Mouse (Mus musculus): ENCODE measurements around the gene Irak4. TPM values are rescaled to one million over a fixed set of nuclear protein-coding genes. Genes with fewer than 3 reads are reported as not detected.

Gene Irak4
- polyA plus RNA-seq, 1 experiment from 2014 or later, result 4.1 TPM

GRCm38 (mm10) chr15:94532306-94532705, 11.1 kb upstream of the Irak4 start:
- no peak overlapping the region for H3K27ac ChIP-seq
- no peak overlapping the region for H3K9ac ChIP-seq
- H3K36me3 ChIP-seq, result no peaks in the 10 kb centered on the region; the same call in 1 of the 2 replicates

DNA sequence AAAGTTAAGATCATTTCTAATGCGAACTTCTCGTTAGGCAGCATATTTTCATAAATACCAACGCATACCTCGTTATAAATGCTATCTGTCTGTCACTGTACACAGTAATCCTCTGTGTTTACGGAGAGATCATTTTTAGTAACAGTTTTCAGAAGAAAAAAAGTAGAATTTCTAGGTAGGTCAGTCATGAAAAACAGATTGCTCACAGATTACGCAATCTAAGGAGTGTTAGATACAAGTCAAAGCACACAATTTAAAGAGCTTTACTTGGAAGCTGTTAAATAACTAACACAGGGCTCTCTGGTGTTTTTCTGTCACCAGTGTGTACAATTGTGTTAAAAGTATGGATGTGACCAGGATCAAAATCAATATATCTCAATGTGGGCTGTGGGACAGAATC, 10.5 kb upstream of the Irak4 start:
- 88% methylated on average over 6 of the region's 6 CpGs for WGBS
- Histone ChIP-seq H3K9ac (no peak overlapping the region), H3K4me3 (no peak overlapping the region), H3K27ac (no peak overlapping the region), H3K4me1 (replicated peaks) (no peaks in the 10 kb centered on the region), H3K36me3 (no peaks in the 10 kb centered on the region; the same call in 1 of the 2 replicates), H3K27me3 (no peaks in the 10 kb centered on the region), H3K9me3 (replicated peaks) (no peaks in the 10 kb centered on the region), H3K4me2 (no peak overlapping the region)
- ATAC-seq (replicated peaks; ENCODE audit: insufficient number of reproducible peaks, insufficient read depth, low FRiP score, low read depth), result no peak

More at GRCm38 (mm10) chr15:94532306-94532705, 11.1 kb upstream of the Irak4 start:
- Histone ChIP-seq H3K4me1 (replicated peaks) (no peaks in the 10 kb centered on the region), H3K4me3 (no peak overlapping the region), H3K4me2 (no peak overlapping the region), H3K9me3 (replicated peaks) (no peaks in the 10 kb centered on the region), H3K27me3 (no peaks in the 10 kb centered on the region)
- ATAC-seq (replicated peaks; ENCODE audit: insufficient number of reproducible peaks, insufficient read depth, low FRiP score, low read depth), result no peak
- 77% methylated on average over 5 of the region's 5 CpGs for WGBS

GRCm38 (mm10) chr15:94535521-94535920, 7.9 kb upstream of the Irak4 start:
- H3K36me3 ChIP-seq, result no peaks in the 10 kb centered on the region; the same call in 1 of the 2 replicates
- H3K27me3 ChIP-seq, result no peaks in the 10 kb centered on the region
- H3K4me1 ChIP-seq (replicated peaks), result no peaks in the 10 kb centered on the region
- H3K4me3 ChIP-seq, result no peak overlapping the region
- H3K9me3 ChIP-seq (replicated peaks), result no peaks in the 10 kb centered on the region
- H3K4me2 ChIP-seq, result no peak overlapping the region
- no peak overlapping the region for H3K27ac ChIP-seq
- no peak for ATAC-seq (replicated peaks; ENCODE audit: insufficient number of reproducible peaks, insufficient read depth, low FRiP score, low read depth)
- WGBS, result 77% methylated on average over 7 of the region's 7 CpGs
- no peak overlapping the region for H3K9ac ChIP-seq

- Histone ChIP-seq H3K4me2 (no peak overlapping the region), H3K9me3 (replicated peaks) (no peaks in the 10 kb centered on the region), H3K27ac (no peak overlapping the region), H3K27me3 (no peaks in the 10 kb centered on the region), H3K9ac (no peak overlapping the region), H3K36me3 (no peaks in the 10 kb centered on the region), H3K4me3 (no peak overlapping the region), H3K4me1 (replicated peaks) (peaks cover 6% of the 10 kb centered on the region)
- WGBS, result 79% methylated on average over 3 of the region's 3 CpGs
- ATAC-seq (replicated peaks; ENCODE audit: insufficient number of reproducible peaks, insufficient read depth, low FRiP score, low read depth), result no peak
These were observed 4.1 kb upstream of the Irak4 start for GRCm38 (mm10) chr15:94539296-94539695.

DNA sequence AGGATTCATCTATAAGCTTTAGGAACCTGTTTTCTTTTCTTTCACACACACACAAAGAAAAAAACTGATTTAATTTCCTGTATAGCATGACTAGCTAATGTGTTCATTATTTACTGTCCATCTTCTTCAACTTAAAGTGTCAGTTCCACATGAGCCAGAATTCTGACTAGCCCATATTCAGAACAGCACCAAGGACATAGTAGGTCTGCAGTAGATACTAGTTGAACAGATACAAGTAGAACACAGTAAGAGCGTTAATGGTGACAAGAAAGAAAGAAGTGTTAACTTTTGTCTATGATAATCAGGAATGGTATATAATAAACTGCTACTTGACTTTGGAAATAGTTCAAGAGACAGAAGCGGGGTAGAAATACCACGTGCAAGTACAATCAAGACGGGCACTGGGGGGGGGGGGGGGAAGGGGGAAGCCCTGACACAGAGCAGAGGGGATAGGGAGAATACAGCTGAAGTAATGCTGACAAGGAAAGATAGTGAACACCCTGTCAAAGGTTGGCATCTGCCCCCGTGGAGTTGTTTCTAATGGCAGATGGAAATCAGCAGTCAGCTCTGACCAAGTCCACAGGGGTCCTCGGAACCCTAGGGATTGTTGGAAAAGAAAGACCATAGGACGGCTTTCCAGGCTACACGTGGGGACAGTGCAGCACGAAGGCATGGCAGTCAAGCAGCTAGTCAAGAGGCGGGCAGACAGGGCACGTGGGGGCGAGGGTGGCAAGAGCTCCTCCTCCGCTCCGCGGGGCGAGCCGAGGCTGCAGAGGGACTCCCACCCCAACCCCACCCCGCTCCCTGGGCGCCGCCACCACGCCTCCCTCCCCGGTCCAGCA, 655 bp upstream of the Irak4 start:
- peak; percentile 82 for ATAC-seq (replicated peaks; ENCODE audit: insufficient number of reproducible peaks, insufficient read depth, low FRiP score, low read depth)
- no peaks in the 10 kb centered on the region for H3K36me3 ChIP-seq
- peak overlapping the region; percentile 90 for H3K4me2 ChIP-seq
- H3K27me3 ChIP-seq, result no peaks in the 10 kb centered on the region
- peaks cover 7% of the 10 kb centered on the region for H3K4me1 ChIP-seq (replicated peaks)
- H3K9me3 ChIP-seq (replicated peaks), result no peaks in the 10 kb centered on the region
- H3K9ac ChIP-seq, result peak overlapping the region; percentile 73
- WGBS, result 7% methylated on average over 22 of the region's 22 CpGs
- H3K4me3 ChIP-seq, result peak overlapping the region; percentile 94
- peak overlapping the region; percentile 75; the same call in 1 of the 2 replicates for H3K27ac ChIP-seq

GRCm38 (mm10) chr15:94544052-94544636, 701 bp downstream of the Irak4 start:
- no peaks in the 10 kb centered on the region for H3K9me3 ChIP-seq (replicated peaks)
- peak overlapping the region; percentile 73 for H3K9ac ChIP-seq
- peaks cover 7% of the 10 kb centered on the region for H3K4me1 ChIP-seq (replicated peaks)
- no peaks in the 10 kb centered on the region; the same call in 1 of the 2 replicates for H3K36me3 ChIP-seq
- WGBS, result 40% methylated on average over 9 of the region's 9 CpGs
- H3K27me3 ChIP-seq, result no peaks in the 10 kb centered on the region
- H3K4me3 ChIP-seq, result peak overlapping the region; percentile 94
- ATAC-seq (replicated peaks; ENCODE audit: insufficient number of reproducible peaks, insufficient read depth, low FRiP score, low read depth), result no peak
- H3K27ac ChIP-seq, result peak overlapping the region; percentile 75
- peak overlapping the region; percentile 90 for H3K4me2 ChIP-seq

- no peaks in the 10 kb centered on the region for H3K9me3 ChIP-seq (replicated peaks)
- ATAC-seq (replicated peaks; ENCODE audit: insufficient number of reproducible peaks, insufficient read depth, low FRiP score, low read depth), result no peak
These were observed 1.4 kb downstream of the Irak4 start for GRCm38 (mm10) chr15:94544844-94545243.

DNA sequence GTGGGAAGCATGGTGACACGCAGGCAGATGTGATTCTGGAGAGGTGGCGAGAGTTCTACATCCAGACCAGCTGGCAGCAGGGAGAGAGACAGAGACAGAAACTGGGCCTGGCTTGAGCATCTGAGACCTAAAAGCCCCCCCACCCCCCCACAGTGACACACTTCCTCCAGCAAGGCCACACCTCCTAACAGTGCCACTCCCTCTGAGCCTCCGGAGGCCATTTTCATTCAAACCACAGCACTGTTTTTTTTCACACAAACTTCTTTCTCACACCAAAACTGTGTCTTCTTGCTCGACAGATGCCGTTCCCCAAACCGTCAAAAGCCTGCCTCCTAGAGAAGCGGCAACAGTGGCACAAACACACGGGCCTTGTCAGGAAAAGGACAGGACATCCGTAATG, 10.1 kb downstream of the Irak4 start:
- no peaks in the 10 kb centered on the region for H3K4me1 ChIP-seq (replicated peaks)
- H3K9me3 ChIP-seq (replicated peaks), result no peaks in the 10 kb centered on the region
- 91% methylated on average over 9 of the region's 9 CpGs for WGBS
- no peak overlapping the region for H3K9ac ChIP-seq
- H3K36me3 ChIP-seq, result no peaks in the 10 kb centered on the region; the same call in 1 of the 2 replicates
- no peak overlapping the region for H3K4me3 ChIP-seq
- no peak overlapping the region for H3K27ac ChIP-seq
- H3K27me3 ChIP-seq, result no peaks in the 10 kb centered on the region
- H3K4me2 ChIP-seq, result no peak overlapping the region
- ATAC-seq (replicated peaks; ENCODE audit: insufficient number of reproducible peaks, insufficient read depth, low FRiP score, low read depth), result no peak

More at GRCm38 (mm10) chr15:94544844-94545243, 1.4 kb downstream of the Irak4 start:
- peaks cover 7% of the 10 kb centered on the region for H3K4me1 ChIP-seq (replicated peaks)
- WGBS, result 85% methylated on average over 4 of the region's 4 CpGs
- no peaks in the 10 kb centered on the region; the same call in 1 of the 2 replicates for H3K36me3 ChIP-seq
- H3K27me3 ChIP-seq, result no peaks in the 10 kb centered on the region
- H3K9ac ChIP-seq, result no peak overlapping the region
- no peak overlapping the region for H3K27ac ChIP-seq
- H3K4me3 ChIP-seq, result no peak overlapping the region
- no peak overlapping the region for H3K4me2 ChIP-seq

GRCm38 (mm10) chr15:94557442-94557841, 14.0 kb downstream of the Irak4 start:
- no peaks in the 10 kb centered on the region for H3K9me3 ChIP-seq (replicated peaks)
- H3K27me3 ChIP-seq, result no peaks in the 10 kb centered on the region
- no peaks in the 10 kb centered on the region; the same call in 1 of the 2 replicates for H3K36me3 ChIP-seq
- no peaks in the 10 kb centered on the region for H3K4me1 ChIP-seq (replicated peaks)
- H3K9ac ChIP-seq, result no peak overlapping the region
- no peak overlapping the region for H3K4me3 ChIP-seq
- 19% methylated on average over 7 of the region's 7 CpGs for WGBS
- ATAC-seq (replicated peaks; ENCODE audit: insufficient number of reproducible peaks, insufficient read depth, low FRiP score, low read depth), result no peak
- H3K4me2 ChIP-seq, result no peak overlapping the region
- no peak overlapping the region for H3K27ac ChIP-seq

DNA sequence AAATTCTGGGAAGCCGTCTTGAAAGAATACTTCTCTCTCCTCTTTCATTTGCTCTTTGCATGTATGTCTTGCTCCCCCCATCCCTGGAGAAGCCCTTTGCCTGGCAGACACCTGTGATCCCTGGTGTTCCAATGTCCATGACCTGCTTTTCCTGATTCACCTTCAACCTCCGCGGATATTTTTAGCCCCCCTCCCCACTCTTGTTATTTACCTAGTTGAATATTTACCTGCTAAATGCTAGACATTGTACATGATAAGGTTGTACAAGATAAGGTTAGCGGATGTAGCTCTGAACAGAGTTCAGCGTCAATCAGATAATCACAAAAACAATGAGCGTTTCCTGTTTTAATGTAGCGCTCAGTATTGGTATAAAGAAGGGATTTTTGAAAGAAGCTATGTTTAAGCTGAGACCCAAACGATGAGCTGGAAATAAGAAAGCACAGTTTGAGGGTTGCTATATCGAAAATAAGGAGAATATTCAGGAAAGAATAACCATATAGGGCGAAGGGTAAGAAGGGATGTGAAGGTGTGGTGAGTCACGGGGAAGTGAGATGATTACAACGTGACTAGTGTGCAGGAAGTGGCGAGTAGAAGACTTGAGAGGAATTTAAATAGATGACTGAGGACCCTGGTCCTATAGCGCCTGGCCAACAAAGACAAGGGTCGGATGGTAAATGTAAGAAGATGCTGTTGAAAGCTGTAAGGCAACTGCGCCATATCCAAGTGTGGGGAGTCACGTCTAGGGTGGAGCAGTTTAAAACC, 15.6 kb downstream of the Irak4 start:
- no peaks in the 10 kb centered on the region; the same call in 1 of the 2 replicates for H3K36me3 ChIP-seq
- H3K27me3 ChIP-seq, result no peaks in the 10 kb centered on the region
- H3K4me2 ChIP-seq, result no peak overlapping the region
- no peaks in the 10 kb centered on the region for H3K9me3 ChIP-seq (replicated peaks)
- H3K4me3 ChIP-seq, result no peak overlapping the region
- WGBS, result 65% methylated on average over 17 of the region's 17 CpGs
- no peak overlapping the region for H3K27ac ChIP-seq
- H3K9ac ChIP-seq, result no peak overlapping the region
- H3K4me1 ChIP-seq (replicated peaks), result no peaks in the 10 kb centered on the region
- ATAC-seq (replicated peaks; ENCODE audit: insufficient number of reproducible peaks, insufficient read depth, low FRiP score, low read depth), result no peak

- WGBS, result 75% methylated on average over 2 of the region's 2 CpGs
These were observed 21.5 kb downstream of the Irak4 start for GRCm38 (mm10) chr15:94564909-94565308.

More at GRCm38 (mm10) chr15:94564909-94565308, 21.5 kb downstream of the Irak4 start:
- no peaks in the 10 kb centered on the region for H3K4me1 ChIP-seq (replicated peaks)
- H3K9ac ChIP-seq, result no peak overlapping the region
- no peak overlapping the region for H3K27ac ChIP-seq
- H3K36me3 ChIP-seq, result no peaks in the 10 kb centered on the region
- H3K4me3 ChIP-seq, result no peak overlapping the region
- no peaks in the 10 kb centered on the region for H3K27me3 ChIP-seq
- no peaks in the 10 kb centered on the region for H3K9me3 ChIP-seq (replicated peaks)
- no peak for ATAC-seq (replicated peaks; ENCODE audit: insufficient number of reproducible peaks, insufficient read depth, low FRiP score, low read depth)
- no peak overlapping the region for H3K4me2 ChIP-seq
